Mouse (Mus musculus) E14TG2a.4 (cell line): ENCODE data around the gene Cep41.

Experiments used
- CTCF ChIP-seq: conservative IDR thresholded peaks from 2 replicates; pipeline ENCODE4 v1.5.1; 2014; ENCODE audit warnings: low read length
- NANOG ChIP-seq: IDR thresholded peaks from 2 replicates; pipeline ENCODE4 v1.6.1; 2014; ENCODE audit warnings: borderline replicate concordance, low read length, mixed read lengths

DNA sequence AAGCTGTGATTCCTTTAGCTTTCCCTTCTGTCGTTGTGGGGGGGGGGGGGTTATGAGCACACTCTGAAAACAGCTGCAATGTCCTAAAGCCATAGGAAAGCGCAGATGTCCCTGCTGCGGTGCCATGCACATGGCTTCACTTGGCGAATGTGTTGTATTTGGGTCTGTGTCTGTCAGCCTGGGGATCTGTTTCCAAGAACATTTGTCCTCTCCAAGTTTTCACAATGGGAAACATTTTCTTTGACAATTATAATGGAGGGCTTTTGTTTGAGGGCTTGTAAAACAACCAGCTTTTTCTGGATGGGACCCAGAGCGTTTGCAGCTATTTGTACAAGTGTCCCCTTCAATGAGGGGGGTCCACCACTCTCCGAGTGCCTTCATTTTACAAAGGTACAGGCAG lies 79.3 kb downstream of the Cep41 start:
- TF ChIP-seq CTCF (no peak), NANOG (no peak)
